Mouse (Mus musculus): ENCODE measurements around the gene Dact3.
A peak's percentile ranks its signal among the peaks of the same experiment; 100 is the strongest.

Gene Dact3

DNA sequence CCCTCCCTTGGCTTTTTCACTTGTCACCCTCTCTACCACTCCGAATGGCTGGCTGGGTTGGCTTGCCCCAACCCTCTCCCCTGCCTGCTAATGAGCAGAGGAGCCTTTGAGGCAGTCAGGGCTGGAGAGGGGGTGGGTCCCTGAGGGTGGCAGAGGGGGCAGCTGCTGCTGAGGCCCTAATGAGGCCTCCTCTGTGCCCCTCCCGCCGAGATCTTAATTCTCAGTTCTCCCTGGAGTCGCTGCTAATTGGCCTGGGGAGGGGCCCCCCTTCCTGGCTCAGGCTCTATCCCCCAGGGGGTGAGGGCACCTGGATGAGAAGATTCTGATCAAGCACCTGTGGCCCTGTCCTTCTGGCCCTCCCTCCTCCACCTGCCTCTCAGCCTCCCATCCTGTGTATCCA is 19.2 kb downstream of the Dact3 start:
- no peak for DNase-seq

GRCm38 (mm10) chr7:16895000-16895399 is 19.9 kb downstream of the Dact3 start:
- peak; percentile 89 for DNase-seq

DNA sequence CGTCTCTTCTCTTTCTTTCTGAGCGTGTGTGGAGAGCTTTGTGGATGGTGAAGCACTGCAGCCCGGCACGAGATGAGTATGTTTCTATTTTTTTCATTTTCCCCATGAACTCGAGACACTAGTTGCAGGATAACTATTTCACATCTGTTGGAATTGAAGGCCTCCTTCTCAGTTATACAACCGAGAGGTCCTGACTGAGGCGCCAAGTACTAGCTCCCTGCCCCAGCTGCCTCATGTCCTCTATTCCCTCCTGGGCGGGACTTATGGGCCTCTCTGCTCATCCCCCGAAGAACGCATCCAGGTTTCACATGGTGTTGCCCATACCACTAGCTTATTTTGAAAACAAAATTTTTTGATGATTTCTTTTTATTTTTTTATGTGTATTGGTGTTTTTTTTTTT is 20.4 kb downstream of the Dact3 start:
- no peak for DNase-seq

- no peak for DNase-seq
These were observed 25.4 kb downstream of the Dact3 start for GRCm38 (mm10) chr7:16900526-16900925.

- no peak for DNase-seq
These were observed 28.4 kb downstream of the Dact3 start for GRCm38 (mm10) chr7:16903439-16903955.

DNA sequence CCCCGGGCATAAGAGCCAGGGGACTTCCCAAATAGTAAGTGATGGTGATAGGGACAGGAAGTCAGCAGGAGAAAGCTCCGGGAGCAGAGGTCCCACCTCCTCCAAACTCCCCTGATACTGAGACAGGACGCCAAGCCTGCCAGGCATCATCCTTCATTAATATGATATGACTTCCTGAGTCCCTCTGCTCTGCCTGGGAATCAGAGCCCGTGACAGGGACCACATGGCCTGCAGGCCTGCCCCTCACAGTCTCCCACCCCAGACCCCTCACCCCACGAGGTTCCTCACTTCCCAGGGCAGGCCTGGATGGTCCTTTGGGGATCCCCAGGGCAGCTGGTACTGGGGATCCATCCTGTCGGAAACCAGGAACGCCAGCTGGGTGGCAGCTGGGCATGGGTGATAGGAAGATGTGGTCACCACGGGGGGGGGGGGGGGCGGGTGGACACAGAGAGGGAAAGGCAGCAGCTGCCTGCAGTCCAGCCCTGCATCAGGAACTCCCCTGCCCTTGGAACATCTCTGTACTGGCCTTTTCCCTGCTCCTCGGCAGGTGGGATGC is 29.1 kb downstream of the Dact3 start:
- DNase-seq, result peak; percentile 63

GRCm38 (mm10) chr7:16905491-16906021 is 30.4 kb downstream of the Dact3 start:
- peak; percentile 68 for DNase-seq

DNA sequence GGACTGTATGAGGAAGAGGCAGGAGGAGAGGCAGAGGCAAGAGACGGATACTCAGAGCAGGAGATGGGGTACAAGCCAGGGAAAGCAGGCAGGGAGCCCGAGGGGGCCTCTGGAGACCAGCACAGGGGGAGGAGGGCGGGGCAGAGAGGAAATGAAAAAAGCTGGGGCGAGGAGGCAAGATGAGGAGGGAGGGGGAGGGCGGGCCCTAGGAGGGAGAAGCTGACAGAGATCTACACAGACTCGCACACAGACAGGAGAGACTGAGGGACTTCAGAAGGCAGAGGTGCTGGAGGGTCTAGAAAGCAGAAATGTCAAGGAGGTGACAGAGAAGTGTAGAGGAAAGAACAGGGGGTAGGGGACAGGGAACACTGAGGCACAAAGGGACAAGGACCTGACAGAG is 31.2 kb downstream of the Dact3 start, which contains the start of gene Ptgir:
TSS of gene Ptgir (plus strand) at position 210 of the 400 bp plus-strand sequence.
- DNase-seq, result peak; percentile 80

- no peak for DNase-seq
These were observed 31.9 kb downstream of the Dact3 start for GRCm38 (mm10) chr7:16906889-16907559.

- DNase-seq, result no peak
These were observed 32.7 kb downstream of the Dact3 start for GRCm38 (mm10) chr7:16907842-16908241.

GRCm38 (mm10) chr7:16908367-16908766 is 33.2 kb downstream of the Dact3 start:
- DNase-seq, result no peak

DNA sequence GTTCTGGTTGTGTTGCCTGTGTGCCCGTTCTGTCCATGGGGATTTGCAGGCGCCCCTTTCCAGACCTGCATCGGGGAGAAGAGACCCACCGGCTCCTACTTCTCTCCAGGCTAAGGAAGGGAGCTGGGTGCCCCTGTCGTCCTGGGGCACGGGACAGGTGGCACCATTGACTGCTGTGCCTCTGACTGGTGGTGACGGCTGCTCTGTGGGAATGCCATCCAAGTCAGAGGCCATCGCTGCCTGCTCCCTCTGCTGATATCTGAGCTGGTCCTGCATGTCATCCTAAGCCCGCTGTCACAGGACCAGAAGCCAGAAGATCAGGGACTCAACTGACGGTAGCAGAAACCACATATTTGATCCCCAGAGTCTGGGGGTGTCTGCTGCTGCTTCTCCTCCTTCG is 33.7 kb downstream of the Dact3 start:
- DNase-seq, result no peak

GRCm38 (mm10) chr7:16909909-16910308 is 34.8 kb downstream of the Dact3 start:
- DNase-seq, result no peak

DNA sequence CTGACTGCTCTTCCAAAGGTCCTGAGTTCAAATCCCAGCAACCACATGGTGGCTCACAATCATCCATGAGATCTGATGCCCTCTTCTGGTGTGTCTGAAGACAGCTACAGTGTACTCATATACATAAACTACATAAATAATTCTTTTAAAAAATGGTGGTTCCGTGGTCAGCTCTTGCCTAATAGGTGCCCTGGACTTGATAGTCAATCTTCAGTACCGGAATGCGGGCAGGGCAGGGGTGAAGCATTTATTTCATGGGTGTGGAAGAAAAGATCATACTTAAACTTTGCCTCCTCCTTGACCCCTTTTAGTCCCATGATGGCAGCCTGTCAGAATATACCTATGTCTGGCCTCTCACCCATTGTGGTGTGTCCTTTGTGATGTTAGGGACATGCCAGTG is 36.8 kb downstream of the Dact3 start:
- no peak for DNase-seq

DNA sequence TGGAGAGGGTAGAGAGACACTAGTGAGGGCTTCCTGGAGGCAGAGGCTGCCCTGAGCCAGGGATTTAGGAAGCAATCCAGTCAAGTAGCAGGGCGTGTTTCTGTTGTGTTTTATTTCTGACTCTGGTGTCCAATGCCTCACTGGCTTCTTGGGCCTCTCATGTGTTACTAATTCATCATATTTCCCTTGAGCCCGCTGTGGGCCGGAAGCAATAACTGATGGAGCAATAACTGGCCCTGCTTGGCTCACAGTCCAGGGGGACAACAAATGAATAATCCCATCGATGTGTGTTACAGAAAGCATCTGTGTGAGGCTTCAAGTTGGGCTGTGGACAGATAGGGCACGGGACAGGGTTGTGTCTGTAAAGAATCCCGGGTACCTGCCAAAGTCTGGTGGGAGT is 37.2 kb downstream of the Dact3 start:
- DNase-seq, result no peak

DNA sequence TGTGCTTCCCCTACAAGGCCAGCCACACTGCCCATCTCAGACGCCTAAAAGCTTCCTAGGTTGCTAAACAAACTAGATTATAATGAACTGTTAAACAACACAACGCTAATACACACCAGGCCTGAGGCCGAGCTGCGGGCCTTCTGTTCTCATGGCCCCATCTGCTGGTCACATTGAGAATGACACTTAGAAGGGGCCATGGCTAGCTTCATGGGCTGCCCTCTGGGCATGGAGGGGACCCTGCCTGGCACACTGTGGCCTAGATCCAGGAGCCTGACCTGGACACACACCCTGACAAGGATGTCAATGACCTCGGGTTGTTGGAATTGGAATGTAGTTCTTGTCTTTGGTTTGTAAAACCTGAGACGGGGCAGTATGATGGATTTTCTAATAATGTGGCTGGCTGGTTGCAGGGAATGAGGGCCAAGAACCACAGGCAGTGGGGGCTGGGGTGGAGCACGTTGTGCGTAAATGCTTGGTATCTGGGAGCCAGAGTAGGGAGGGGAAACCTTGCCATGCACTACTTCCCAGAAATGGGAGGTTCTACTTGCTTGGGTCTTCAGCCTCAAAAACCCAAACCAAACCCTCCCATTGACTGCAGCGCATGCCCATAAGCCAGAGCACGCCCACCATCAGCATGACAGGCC is 38.8 kb downstream of the Dact3 start:
- peak; percentile 87 for DNase-seq

- DNase-seq, result no peak
These were observed 39.6 kb downstream of the Dact3 start for GRCm38 (mm10) chr7:16914453-16915343.

DNA sequence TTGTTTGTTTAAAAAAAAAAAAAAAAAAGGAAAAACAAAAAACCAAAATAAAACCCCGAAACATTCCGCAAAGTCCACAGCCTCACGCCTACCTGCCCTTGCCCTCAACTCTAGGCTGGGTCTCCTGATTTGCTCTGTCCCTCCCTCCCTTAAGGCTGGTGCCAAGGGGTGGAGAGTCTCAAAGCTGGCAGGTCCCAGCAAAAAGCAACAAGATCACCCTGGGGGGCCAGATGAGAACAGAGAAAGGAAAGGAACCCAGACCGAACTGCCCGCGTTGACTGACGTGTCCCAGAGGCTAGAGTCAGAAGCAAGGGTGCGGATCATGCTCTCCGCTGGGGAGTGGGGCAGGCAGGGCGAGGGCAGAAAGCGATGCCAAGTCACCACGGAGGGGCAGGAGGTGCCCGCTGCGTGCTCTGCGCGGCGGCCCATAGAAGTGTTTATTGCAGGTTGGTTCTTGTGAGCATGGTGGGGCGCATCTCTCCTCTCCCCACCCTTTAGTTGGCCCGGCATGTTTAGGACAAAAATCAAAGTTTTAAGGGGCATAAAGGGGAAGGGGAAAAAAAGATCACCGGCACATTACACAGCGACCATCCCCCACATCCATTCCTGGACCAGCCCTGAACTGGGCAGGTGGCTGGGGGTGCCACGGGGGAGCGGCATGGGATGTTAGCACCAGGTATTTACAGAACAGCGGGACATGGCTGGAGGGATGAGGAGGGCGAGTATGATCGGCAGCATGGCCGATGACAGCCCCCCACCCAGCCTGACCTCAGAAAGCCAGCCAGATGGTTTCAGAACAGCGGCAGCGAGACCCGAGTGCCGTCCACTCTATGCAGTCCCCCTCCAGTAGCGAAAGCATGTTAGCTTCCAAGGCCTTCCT is 40.6 kb downstream of the Dact3 start:
- DNase-seq, result no peak

DNA sequence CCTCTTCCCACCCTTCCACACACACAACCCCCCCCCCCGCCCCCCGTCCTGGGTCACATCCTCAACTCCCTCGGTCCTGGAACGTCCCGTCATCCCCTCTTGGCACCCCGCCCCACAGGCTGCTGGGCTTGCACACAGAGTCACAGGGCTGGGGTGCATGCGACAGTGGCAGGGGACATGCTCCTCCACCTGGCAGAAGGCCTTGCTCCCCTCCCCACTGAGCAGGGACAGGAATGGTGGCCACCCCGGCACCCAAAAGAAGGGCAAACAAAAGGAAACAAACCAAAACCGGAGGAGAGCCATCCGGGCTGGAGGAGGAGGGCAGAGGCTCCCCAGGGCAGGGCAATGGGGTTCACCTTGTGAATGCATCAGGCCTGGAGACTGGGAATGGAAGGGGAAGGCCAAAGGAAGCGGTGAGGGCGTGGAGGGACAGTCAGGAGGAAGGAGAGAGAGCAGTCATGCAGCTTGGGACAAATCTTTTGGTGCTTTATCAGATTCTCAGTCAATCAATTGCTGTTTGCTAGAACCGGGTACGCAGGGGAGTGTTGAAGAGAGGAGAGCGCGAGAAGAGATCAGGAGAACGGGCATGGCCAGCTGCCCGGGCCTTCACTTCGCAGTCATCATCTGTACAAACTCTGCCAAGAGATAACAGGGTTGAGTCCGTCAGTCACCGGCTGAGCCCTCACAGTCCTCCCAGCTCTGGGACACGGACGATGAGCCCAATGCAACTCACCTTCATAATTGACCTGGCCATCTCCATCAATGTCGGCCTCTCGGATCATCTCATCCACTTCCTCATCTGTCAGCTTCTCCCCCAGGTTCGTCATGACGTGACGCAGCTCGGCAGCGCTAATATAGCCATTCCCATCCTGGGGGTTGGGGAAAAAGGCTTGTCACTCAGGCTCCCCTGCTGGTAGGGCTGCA is 41.5 kb downstream of the Dact3 start:
- DNase-seq, result peak; percentile 77

DNA sequence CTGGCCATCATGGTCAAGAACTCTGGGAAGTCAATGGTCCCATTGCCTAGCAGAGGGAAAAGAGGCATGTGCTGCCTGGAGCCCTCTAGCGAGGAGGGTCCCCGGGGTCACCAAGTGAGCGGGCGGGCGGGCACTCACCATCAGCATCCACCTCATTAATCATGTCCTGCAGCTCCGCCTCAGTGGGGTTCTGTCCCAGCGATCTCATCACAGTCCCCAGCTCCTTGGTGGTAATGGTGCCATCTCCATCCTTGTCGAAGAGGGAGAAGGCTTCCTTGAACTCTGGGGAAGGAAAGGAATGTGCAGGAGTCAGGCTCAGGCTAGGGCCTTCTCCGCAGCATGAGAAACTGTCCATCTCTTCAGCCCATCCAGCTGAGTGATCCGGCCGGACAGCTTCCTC is 42.3 kb downstream of the Dact3 start:
- no peak for DNase-seq

- no peak for DNase-seq
These were observed 42.9 kb downstream of the Dact3 start for GRCm38 (mm10) chr7:16918014-16918413.
